Comparison of ENCODE assay signal across 8 mouse cellular contexts in genomic region chr11:100769980-100770379, GRCm38 (mm10). TPM values are rescaled to one million over a fixed set of nuclear protein-coding genes. Genes with fewer than 3 reads are reported as not detected.
DNase-seq lines count a peak whose midpoint lies in the region; ATAC-seq and TF ChIP-seq lines count a peak whose summit lies in the region.

No protein-coding gene starts in this region.

- 0 out of 2 replicates have a peak, but pooled peaks cover 4% of the 10 kb centered on the region for H3K4me1 ChIP-seq in heart, embryonic 11.5 days (ENCODE audit: control insufficient read depth, insufficient read depth, low read length)
- H3K4me1 ChIP-seq in E14TG2a.4 (replicated peaks; ENCODE audit: low read depth, low read length) = peaks cover 48% of the 10 kb centered on the region
- H3K4me1 ChIP-seq in forebrain, embryonic 14.5 days (ENCODE audit: control insufficient read depth, insufficient read depth, low read length) = no peaks in the 10 kb centered on the region
- peaks cover 5% of the 10 kb centered on the region for H3K4me1 ChIP-seq in liver, embryonic 16.5 days (ENCODE audit: control insufficient read depth, low read depth, low read length)

- ATAC-seq in heart, embryonic 11.5 days (replicated peaks; ENCODE audit: insufficient number of reproducible peaks, low FRiP score, low TSS enrichment) = no peak
- ATAC-seq in forebrain, embryonic 14.5 days = no peak
- ATAC-seq in liver, embryonic 16.5 days (ENCODE audit: low read depth) = no peak

- no peaks in the 10 kb centered on the region; the same call in 1 of the 2 replicates for H3K36me3 ChIP-seq in heart, embryonic 11.5 days (ENCODE audit: control insufficient read depth, insufficient read depth, low read length)
- H3K36me3 ChIP-seq in E14TG2a.4 (ENCODE audit: insufficient read depth, low read length) = peaks cover 28% of the 10 kb centered on the region
- H3K36me3 ChIP-seq in forebrain, embryonic 14.5 days (ENCODE audit: control insufficient read depth, insufficient read depth, low read length) = no peaks in the 10 kb centered on the region
- H3K36me3 ChIP-seq in liver, embryonic 16.5 days (ENCODE audit: control insufficient read depth, insufficient read depth) = no peaks in the 10 kb centered on the region

- H3K27ac ChIP-seq in heart, embryonic 11.5 days (ENCODE audit: low read depth, low read length) = no peak overlapping the region
- H3K27ac ChIP-seq in forebrain, embryonic 14.5 days (ENCODE audit: low read depth, low read length) = no peak overlapping the region
- H3K27ac ChIP-seq in liver, embryonic 16.5 days (ENCODE audit: low read length) = no peak overlapping the region

- peak overlapping the region; percentile 70; the same call in 1 of the 2 replicates for H3K9ac ChIP-seq in heart, embryonic 11.5 days (ENCODE audit: low read depth, low read length)
- no peak overlapping the region for H3K9ac ChIP-seq in forebrain, embryonic 14.5 days (ENCODE audit: low read length)
- H3K9ac ChIP-seq in liver, embryonic 16.5 days (ENCODE audit: low read depth, low read length) = no peak overlapping the region

- no peak for TF ChIP-seq CTCF in E14TG2a.4 (conservative IDR thresholded peaks at IDR 0.05; ENCODE audit: low read length)

- H3K4me2 ChIP-seq in heart, embryonic 11.5 days = peak overlapping the region; percentile 78
- H3K4me2 ChIP-seq in forebrain, embryonic 14.5 days (ENCODE audit: low read length) = peak overlapping the region; percentile 50
- H3K4me2 ChIP-seq in liver, embryonic 16.5 days (ENCODE audit: low read depth, low read length) = peak overlapping the region; percentile 60

- intact Hi-C loops in heart, postnatal 36 days (cut with DNase I) = no loop called here

- no peaks in the 10 kb centered on the region for H3K9me3 ChIP-seq in heart, embryonic 11.5 days (replicated peaks; ENCODE audit: control insufficient read depth, low read length)
- H3K9me3 ChIP-seq in E14TG2a.4 (ENCODE audit: low read length) = no peaks in the 10 kb centered on the region
- no peaks in the 10 kb centered on the region for H3K9me3 ChIP-seq in forebrain, embryonic 14.5 days (replicated peaks; ENCODE audit: control insufficient read depth, low read length)
- no peaks in the 10 kb centered on the region for H3K9me3 ChIP-seq in liver, embryonic 16.5 days (replicated peaks; ENCODE audit: control insufficient read depth, low read length)

- WGBS in heart, embryonic 11.5 days (ENCODE audit: insufficient replicate concordance) = 53% methylated on average over 6 of the region's 6 CpGs
- WGBS in forebrain, embryonic 14.5 days = 59% methylated on average over 6 of the region's 6 CpGs
- 68% methylated on average over 6 of the region's 6 CpGs for WGBS in liver, embryonic 16.5 days (ENCODE audit: insufficient replicate concordance)

- DNase-seq in heart, postnatal 36 days = no peak
- no peak for DNase-seq in forebrain, embryonic 14.5 days (ENCODE audit: low spot score)
- no peak for DNase-seq in natural killer cell, adult 2 months (ENCODE audit: low spot score in 2 of 2)
- DNase-seq in thymus, postnatal 36 days = no peak
- DNase-seq in layer of hippocampus, adult 18-20 months (ENCODE audit: low spot score in 2 of 2) = no peak

- no peaks in the 10 kb centered on the region for H3K27me3 ChIP-seq in heart, embryonic 11.5 days (ENCODE audit: control insufficient read depth, insufficient read depth, low read length)
- no peaks in the 10 kb centered on the region for H3K27me3 ChIP-seq in E14TG2a.4 (ENCODE audit: insufficient read depth, low read length)
- H3K27me3 ChIP-seq in forebrain, embryonic 14.5 days (replicated peaks; ENCODE audit: control insufficient read depth, insufficient read depth, low read length) = no peaks in the 10 kb centered on the region
- no peaks in the 10 kb centered on the region for H3K27me3 ChIP-seq in liver, embryonic 16.5 days (ENCODE audit: control insufficient read depth, insufficient read depth, low read depth, low read length)

- peak overlapping the region; percentile 69 for H3K4me3 ChIP-seq in heart, embryonic 11.5 days (ENCODE audit: low read depth, low read length)
- peak overlapping the region; percentile 81 for H3K4me3 ChIP-seq in E14TG2a.4 (replicated peaks; ENCODE audit: low read length)
- H3K4me3 ChIP-seq in forebrain, embryonic 14.5 days (ENCODE audit: low read depth, low read length) = peak overlapping the region; percentile 25; the same call in 1 of the 2 replicates
- H3K4me3 ChIP-seq in liver, embryonic 16.5 days (ENCODE audit: low read depth, low read length) = no peak overlapping the region

RNA-seq across cellular contexts. Expression of gene Ghdc, which starts 0.8 kb away (rescaled TPM):
- 3.8 and 5.3 TPM in 2 replicates for polyA plus RNA-seq in heart, embryonic 11.5 days (2014; fragmentation: Nextera tagmentation; extraction: Ambion mirVana)
- total RNA-seq in heart, postnatal 36 days (2021) = 1 to 10 TPM; 8.5 to 9.5 TPM
- polyA plus RNA-seq in forebrain, embryonic 14.5 days (2014; fragmentation: Nextera tagmentation; extraction: Ambion mirVana) = 0.94 and 1.7 TPM in 2 replicates
- polyA plus RNA-seq in liver, embryonic 16.5 days (2015; fragmentation: Nextera tagmentation; extraction: Ambion mirVana) = 1.6 and 2.1 TPM in 2 replicates
- total RNA-seq in layer of hippocampus, adult 18-20 months (2021) = 1 to 10 TPM; 4.4 to 7.0 TPM

RNA-seq across cellular contexts. Expression of gene Hcrt, which starts 7.2 kb away (rescaled TPM):
- not detected in 2 replicates for polyA plus RNA-seq in heart, embryonic 11.5 days (2014; fragmentation: Nextera tagmentation; extraction: Ambion mirVana)
- not detected for total RNA-seq in heart, postnatal 36 days (2021)
- polyA plus RNA-seq in forebrain, embryonic 14.5 days (2014; fragmentation: Nextera tagmentation; extraction: Ambion mirVana) = 0.53 and 1.4 TPM in 2 replicates
- polyA plus RNA-seq in liver, embryonic 16.5 days (2015; fragmentation: Nextera tagmentation; extraction: Ambion mirVana) = not detected in 2 replicates
- not detected for total RNA-seq in layer of hippocampus, adult 18-20 months (2021)

RNA-seq across cellular contexts. Expression of gene Kcnh4, which starts 10.2 kb away (rescaled TPM):
- not detected in 2 replicates for polyA plus RNA-seq in heart, embryonic 11.5 days (2014; fragmentation: Nextera tagmentation; extraction: Ambion mirVana)
- total RNA-seq in heart, postnatal 36 days (2021) = not detected
- 3.5 and 4.4 TPM in 2 replicates for polyA plus RNA-seq in forebrain, embryonic 14.5 days (2014; fragmentation: Nextera tagmentation; extraction: Ambion mirVana)
- not detected in 2 replicates for polyA plus RNA-seq in liver, embryonic 16.5 days (2015; fragmentation: Nextera tagmentation; extraction: Ambion mirVana)
- total RNA-seq in layer of hippocampus, adult 18-20 months (2021) = 1 to 10 TPM; 2.0 to 2.1 TPM

RNA-seq across cellular contexts. Expression of gene Rab5c, which starts 32.0 kb away (rescaled TPM):
- polyA plus RNA-seq in heart, embryonic 11.5 days (2014; fragmentation: Nextera tagmentation; extraction: Ambion mirVana) = 30.8 and 41.1 TPM in 2 replicates
- 10 to 100 TPM; 54.3 to 62.1 TPM for total RNA-seq in heart, postnatal 36 days (2021)
- 133 and 142 TPM in 2 replicates for polyA plus RNA-seq in forebrain, embryonic 14.5 days (2014; fragmentation: Nextera tagmentation; extraction: Ambion mirVana)
- 21.9 and 22.6 TPM in 2 replicates for polyA plus RNA-seq in liver, embryonic 16.5 days (2015; fragmentation: Nextera tagmentation; extraction: Ambion mirVana)
- total RNA-seq in layer of hippocampus, adult 18-20 months (2021) = 100 to 1,000 TPM; 149 to 156 TPM

RNA-seq across cellular contexts. Expression of gene Hspb9, which starts 56.3 kb away (rescaled TPM):
- 0.37 TPM in 1 of 2 replicates, not detected in the other for polyA plus RNA-seq in heart, embryonic 11.5 days (2014; fragmentation: Nextera tagmentation; extraction: Ambion mirVana)
- total RNA-seq in heart, postnatal 36 days (2021) = under 1 TPM in 1 of 2 experiments, not detected in 1; 0.43 TPM
- polyA plus RNA-seq in forebrain, embryonic 14.5 days (2014; fragmentation: Nextera tagmentation; extraction: Ambion mirVana) = 0.53 TPM in 1 of 2 replicates, not detected in the other
- 0.24 TPM in 1 of 2 replicates, not detected in the other for polyA plus RNA-seq in liver, embryonic 16.5 days (2015; fragmentation: Nextera tagmentation; extraction: Ambion mirVana)
- total RNA-seq in layer of hippocampus, adult 18-20 months (2021) = not detected
